Mouse (Mus musculus): ENCODE measurements around the gene Pacs2. TPM values are rescaled to one million over a fixed set of nuclear protein-coding genes. Genes with fewer than 3 reads are reported as not detected.

Pacs2 gene
- polyA plus RNA-seq, 1 experiment from 2014 or later: 6.8 TPM

- H3K9ac ChIP-seq (replicated peaks; ENCODE audit: low read depth): no peak overlapping the region
- no peak overlapping the region for H3K27ac ChIP-seq (ENCODE audit: low read length)
- no peak overlapping the region for H3K4me3 ChIP-seq (ENCODE audit: low read depth, low read length)
- no peak for ATAC-seq
- peaks cover 7% of the 10 kb centered on the region for H3K36me3 ChIP-seq (ENCODE audit: insufficient read depth, low read length)
- no peaks in the 10 kb centered on the region for H3K4me1 ChIP-seq (ENCODE audit: insufficient read depth, low read depth, low read length)
- H3K9me3 ChIP-seq (ENCODE audit: low read length): no peaks in the 10 kb centered on the region
- TF ChIP-seq CTCF (IDR thresholded peaks at IDR 0.05) (peak; percentile 68), EP300 (IDR thresholded peaks at IDR 0.05) (no peak)
- no peaks in the 10 kb centered on the region for H3K27me3 ChIP-seq (replicated peaks; ENCODE audit: insufficient read depth, low read length)
- 71% methylated on average over 3 of the region's 3 CpGs for WGBS
- peak; percentile 46 for DNase-seq (ENCODE audit: low spot score)
- no peak overlapping the region for H3K4me2 ChIP-seq (replicated peaks; ENCODE audit: low read depth, low read length)
These were observed 30.8 kb downstream of the Pacs2 start for GRCm38 (mm10) chr12:113044916-113045677.

GRCm38 (mm10) chr12:113046861-113047260, 32.6 kb downstream of the Pacs2 start:
- Histone ChIP-seq H3K27ac (ENCODE audit: low read length) (no peak overlapping the region), H3K27me3 (replicated peaks; ENCODE audit: insufficient read depth, low read length) (no peaks in the 10 kb centered on the region), H3K9me3 (ENCODE audit: low read length) (no peaks in the 10 kb centered on the region), H3K4me3 (ENCODE audit: low read depth, low read length) (no peak overlapping the region), H3K4me1 (ENCODE audit: insufficient read depth, low read depth, low read length) (peaks cover 6% of the 10 kb centered on the region; the same call in 1 of the 2 replicates), H3K9ac (replicated peaks; ENCODE audit: low read depth) (no peak overlapping the region), H3K36me3 (ENCODE audit: insufficient read depth, low read length) (peaks cover 13% of the 10 kb centered on the region), H3K4me2 (replicated peaks; ENCODE audit: low read depth, low read length) (no peak overlapping the region)
- no peak for TF ChIP-seq EP300 (IDR thresholded peaks at IDR 0.05)
- WGBS: 78% methylated on average over 15 of the region's 15 CpGs
- no peak for ATAC-seq
- DNase-seq (ENCODE audit: low spot score): no peak

DNA sequence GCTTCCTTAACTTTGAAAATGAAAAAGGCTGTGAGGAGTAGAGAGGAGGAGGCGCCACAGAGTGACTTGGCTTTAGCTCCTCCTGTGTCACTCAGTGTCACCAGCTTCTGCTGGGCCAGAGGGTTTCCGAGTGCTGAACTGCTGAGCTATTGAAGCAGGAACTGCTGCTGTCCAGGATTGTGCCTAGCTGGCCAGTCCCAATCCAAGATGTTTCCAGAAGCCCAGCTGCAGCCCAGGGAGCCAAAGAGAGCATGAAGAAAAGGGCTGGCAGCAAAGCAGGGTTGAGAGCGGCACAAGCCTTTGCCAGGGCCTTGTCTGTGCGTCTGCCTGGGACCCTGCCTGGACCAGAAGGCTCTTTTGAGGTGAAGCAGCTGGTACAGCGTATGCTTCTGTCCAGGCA, 33.8 kb downstream of the Pacs2 start:
- TF ChIP-seq EP300 (IDR thresholded peaks at IDR 0.05) (no peak), CTCF (IDR thresholded peaks at IDR 0.05) (no peak)
- ATAC-seq (no peak), DNase-seq (ENCODE audit: low spot score) (no peak)
- no peak overlapping the region for H3K4me2 ChIP-seq (replicated peaks; ENCODE audit: low read depth, low read length)
- no peaks in the 10 kb centered on the region for H3K27me3 ChIP-seq (replicated peaks; ENCODE audit: insufficient read depth, low read length)
- no peak overlapping the region for H3K9ac ChIP-seq (replicated peaks; ENCODE audit: low read depth)
- no peaks in the 10 kb centered on the region for H3K9me3 ChIP-seq (ENCODE audit: low read length)
- peaks cover 13% of the 10 kb centered on the region for H3K36me3 ChIP-seq (ENCODE audit: insufficient read depth, low read length)
- H3K4me1 ChIP-seq (ENCODE audit: insufficient read depth, low read depth, low read length): peaks cover 6% of the 10 kb centered on the region; the same call in 1 of the 2 replicates
- H3K27ac ChIP-seq (ENCODE audit: low read length): no peak overlapping the region
- 86% methylated on average over 5 of the region's 5 CpGs for WGBS
- H3K4me3 ChIP-seq (ENCODE audit: low read depth, low read length): no peak overlapping the region

DNA sequence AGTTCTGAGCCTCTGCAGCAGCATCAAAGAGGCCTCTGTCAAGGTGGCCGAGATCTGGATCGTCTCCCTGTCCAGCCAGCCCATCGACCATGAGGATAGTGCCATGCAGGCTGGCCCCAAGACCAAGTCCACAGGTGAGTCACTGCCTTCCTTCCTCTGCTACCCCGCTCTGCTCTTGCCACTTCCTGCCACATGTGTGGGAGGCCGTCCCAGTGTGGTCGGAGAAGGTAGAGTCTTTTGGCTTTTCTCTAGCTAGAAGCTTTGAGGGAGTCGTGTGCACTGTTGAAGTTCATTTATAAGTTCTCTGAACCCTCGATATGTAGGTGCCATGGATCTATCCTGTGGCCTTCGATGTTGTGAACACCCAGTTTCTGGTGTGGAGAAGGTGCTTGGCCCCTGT, 35.5 kb downstream of the Pacs2 start:
- no peak for ATAC-seq
- peaks cover 19% of the 10 kb centered on the region for H3K36me3 ChIP-seq (ENCODE audit: insufficient read depth, low read length)
- no peak overlapping the region for H3K27ac ChIP-seq (ENCODE audit: low read length)
- 81% methylated on average over 9 of the region's 9 CpGs for WGBS
- H3K9ac ChIP-seq (replicated peaks; ENCODE audit: low read depth): no peak overlapping the region
- H3K9me3 ChIP-seq (ENCODE audit: low read length): no peaks in the 10 kb centered on the region
- H3K4me2 ChIP-seq (replicated peaks; ENCODE audit: low read depth, low read length): no peak overlapping the region
- DNase-seq (ENCODE audit: low spot score): no peak
- no peaks in the 10 kb centered on the region for H3K27me3 ChIP-seq (replicated peaks; ENCODE audit: insufficient read depth, low read length)
- peaks cover 6% of the 10 kb centered on the region; the same call in 1 of the 2 replicates for H3K4me1 ChIP-seq (ENCODE audit: insufficient read depth, low read depth, low read length)
- no peak for TF ChIP-seq CTCF (IDR thresholded peaks at IDR 0.05)
- TF ChIP-seq EP300 (IDR thresholded peaks at IDR 0.05): no peak
- no peak overlapping the region for H3K4me3 ChIP-seq (ENCODE audit: low read depth, low read length)

DNA sequence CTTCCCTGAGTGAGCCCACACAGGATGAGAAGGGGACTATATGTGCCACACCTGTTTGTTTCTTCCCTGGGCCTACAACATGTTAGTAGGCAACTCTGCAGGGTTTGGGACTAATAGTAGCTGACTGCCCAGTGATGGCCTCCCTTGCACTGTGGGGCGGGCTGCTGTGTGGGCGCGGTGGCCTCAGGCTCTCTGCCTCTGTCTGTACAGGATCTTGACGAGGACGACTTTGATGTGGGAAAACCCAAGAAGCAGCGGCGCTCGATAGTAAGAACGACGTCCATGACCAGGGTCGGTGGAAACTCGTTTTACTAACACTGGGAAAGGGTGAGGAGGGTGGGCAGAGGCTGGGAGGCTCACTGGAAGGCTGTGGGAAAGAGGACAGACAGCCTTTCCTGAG, 36.4 kb downstream of the Pacs2 start:
- no peak overlapping the region for H3K4me2 ChIP-seq (replicated peaks; ENCODE audit: low read depth, low read length)
- no peaks in the 10 kb centered on the region for H3K27me3 ChIP-seq (replicated peaks; ENCODE audit: insufficient read depth, low read length)
- peaks cover 19% of the 10 kb centered on the region for H3K36me3 ChIP-seq (ENCODE audit: insufficient read depth, low read length)
- no peak for DNase-seq (ENCODE audit: low spot score)
- 87% methylated on average over 12 of the region's 12 CpGs for WGBS
- H3K9me3 ChIP-seq (ENCODE audit: low read length): no peaks in the 10 kb centered on the region
- TF ChIP-seq CTCF (IDR thresholded peaks at IDR 0.05) (no peak), EP300 (IDR thresholded peaks at IDR 0.05) (no peak)
- H3K27ac ChIP-seq (ENCODE audit: low read length): no peak overlapping the region
- no peak overlapping the region for H3K9ac ChIP-seq (replicated peaks; ENCODE audit: low read depth)
- H3K4me1 ChIP-seq (ENCODE audit: insufficient read depth, low read depth, low read length): peaks cover 6% of the 10 kb centered on the region; the same call in 1 of the 2 replicates
- ATAC-seq: no peak
- H3K4me3 ChIP-seq (ENCODE audit: low read depth, low read length): no peak overlapping the region

DNA sequence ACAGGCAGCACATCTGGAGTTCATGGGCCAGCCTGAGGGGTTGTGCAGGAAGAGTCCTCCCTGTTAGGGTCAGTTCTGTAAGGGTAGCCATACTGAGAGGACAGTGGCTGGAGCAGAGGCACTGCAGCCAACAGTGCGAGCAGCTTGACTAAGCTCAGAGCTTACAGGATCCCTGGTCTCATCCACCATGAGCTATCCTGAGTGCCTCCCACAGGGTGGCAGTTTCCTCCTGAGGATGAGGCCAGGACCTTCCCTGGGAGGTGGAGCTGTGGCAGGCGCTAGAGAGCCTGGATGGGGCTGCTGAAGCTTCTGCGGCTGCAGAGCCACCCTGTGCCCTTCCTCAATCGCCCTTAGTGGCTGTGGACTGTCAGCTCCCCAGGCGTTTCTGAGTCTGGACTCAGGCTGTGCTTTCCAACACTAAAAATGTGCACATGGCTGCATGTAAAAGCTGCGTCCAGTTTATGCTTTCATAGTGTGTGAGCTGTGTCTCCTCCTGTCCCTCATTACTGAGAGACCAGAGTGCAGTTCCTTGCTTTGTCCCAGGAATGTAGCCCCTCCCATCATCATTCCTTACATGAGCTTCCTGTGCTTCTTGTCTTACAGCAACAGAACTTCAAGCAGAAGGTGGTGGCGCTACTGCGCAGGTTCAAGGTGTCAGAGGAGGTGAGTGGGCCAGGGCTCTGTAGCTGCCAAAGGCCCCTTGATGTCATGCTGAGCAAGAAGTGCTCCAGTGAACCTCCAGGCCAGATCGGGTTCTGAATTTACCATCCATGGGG, 37.5 kb downstream of the Pacs2 start:
- Histone ChIP-seq H3K9ac (replicated peaks; ENCODE audit: low read depth) (no peak overlapping the region), H3K27me3 (replicated peaks; ENCODE audit: insufficient read depth, low read length) (no peaks in the 10 kb centered on the region), H3K36me3 (ENCODE audit: insufficient read depth, low read length) (peaks cover 19% of the 10 kb centered on the region), H3K4me1 (ENCODE audit: insufficient read depth, low read depth, low read length) (peaks cover 6% of the 10 kb centered on the region; the same call in 1 of the 2 replicates), H3K27ac (ENCODE audit: low read length) (0 out of 2 replicates have a peak overlapping the region, but pooled peaks have one; percentile 9), H3K4me3 (ENCODE audit: low read depth, low read length) (no peak overlapping the region), H3K4me2 (replicated peaks; ENCODE audit: low read depth, low read length) (no peak overlapping the region), H3K9me3 (ENCODE audit: low read length) (no peaks in the 10 kb centered on the region)
- peak; percentile 70 for DNase-seq (ENCODE audit: low spot score)
- peak; percentile 71 for ATAC-seq
- TF ChIP-seq EP300 (IDR thresholded peaks at IDR 0.05) (no peak), CTCF (IDR thresholded peaks at IDR 0.05) (peak; percentile 47)
- WGBS: 36% methylated on average over 9 of the region's 9 CpGs
